Mouse (Mus musculus): ENCODE measurements around the gene Smo.

The Smo gene

DNA sequence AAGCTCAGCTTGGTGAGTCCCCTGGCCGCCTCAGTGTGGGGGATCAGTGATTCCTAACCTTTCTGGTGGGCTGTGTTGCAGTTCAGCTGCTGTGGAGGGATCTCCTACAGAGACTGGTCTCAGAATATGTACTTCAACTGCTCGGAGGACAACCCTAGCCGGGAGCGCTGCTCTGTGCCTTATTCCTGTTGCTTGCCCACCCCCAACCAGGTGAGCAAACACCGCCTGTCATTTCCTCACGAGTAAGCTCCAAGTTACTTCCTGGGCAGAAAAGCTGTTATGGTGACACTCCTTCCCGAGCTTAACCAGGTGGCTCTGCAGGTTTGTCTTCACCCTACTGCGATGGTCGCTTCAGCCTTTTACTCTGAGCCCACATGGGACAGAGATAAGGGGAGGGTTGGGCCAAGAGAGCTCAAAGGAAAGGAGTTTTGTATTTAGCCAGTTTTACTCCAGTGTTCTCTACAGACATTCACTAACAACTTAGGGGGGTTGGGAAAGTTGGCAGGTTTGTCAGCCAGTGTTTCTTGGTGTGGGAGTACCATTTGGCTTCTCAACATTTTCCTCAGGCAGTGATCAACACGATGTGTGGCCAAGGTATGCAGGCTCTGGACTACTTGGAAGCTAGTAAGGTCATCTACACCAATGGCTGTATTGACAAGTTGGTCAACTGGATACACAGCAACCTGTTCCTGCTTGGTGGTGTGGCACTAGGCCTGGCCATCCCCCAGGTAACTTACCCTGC lies 18.5 kb upstream of the Smo start:
- POLR2A ChIA-PET = interaction anchor here in 3 of 4 experiments (0.6 to 4.7 kb wide), 13 partner anchors 14 to 559 kb away, joined by 3 to 50 read pairs (median 3); partner anchors contain the start of gene Smo (in 2 of the 3)

DNA sequence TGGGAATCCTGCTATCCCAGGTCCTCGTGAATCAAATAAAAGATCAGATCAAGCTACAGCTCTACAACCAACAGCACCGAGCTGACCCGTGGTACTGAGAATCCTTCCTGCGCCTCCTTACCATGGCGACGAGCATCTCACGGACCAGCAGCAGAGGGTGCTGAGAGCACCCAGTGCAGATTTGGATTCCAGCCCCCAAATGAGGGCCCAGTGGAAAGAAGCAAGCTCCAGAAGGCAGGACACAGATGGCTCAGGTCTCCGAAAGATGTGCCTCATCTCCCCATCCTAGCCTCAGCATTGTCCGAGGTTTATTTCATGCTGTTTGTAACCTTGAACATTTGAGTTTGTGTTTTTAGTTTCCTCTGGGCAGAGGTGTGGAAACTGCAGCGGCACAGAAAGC lies 17.8 kb upstream of the Smo start:
- POLR2A ChIA-PET = interaction anchor here in 3 of 4 experiments (0.5 to 4.7 kb wide), 11 partner anchors 13 to 558 kb away, joined by 3 to 50 read pairs (median 5); partner anchors contain the start of gene Smo (in 2 of the 3)
- CTCF ChIA-PET = interaction anchor here in 2 of 4 experiments (0.6 to 1.0 kb wide), 3 partner anchors 22 to 494 kb away, joined by 3 to 4 read pairs (median 3); no protein-coding TSS in a partner anchor

More for the DNA sequence above, 18.5 kb upstream of the Smo start:
- CTCF ChIA-PET = interaction anchor here in 2 of 4 experiments (0.5 to 0.7 kb wide), 4 partner anchors 9 to 294 kb away, joined by 3 to 9 read pairs (median 6); no protein-coding TSS in a partner anchor

- ChIA-PET POLR2A (interaction anchor here in 3 of 4 experiments (0.5 to 4.7 kb wide), 12 partner anchors 12 to 328 kb away, joined by 3 to 50 read pairs (median 5); partner anchors contain the start of gene Smo (in 2 of the 3)), CTCF (interaction anchor here in 3 of 4 experiments (0.6 to 1.3 kb wide), 4 partner anchors 23 to 493 kb away, joined by 3 to 4 read pairs (median 3); no protein-coding TSS in a partner anchor)
Measured at GRCm38 (mm10) chr6:29717952-29718521, 17.3 kb upstream of the Smo start.

DNA sequence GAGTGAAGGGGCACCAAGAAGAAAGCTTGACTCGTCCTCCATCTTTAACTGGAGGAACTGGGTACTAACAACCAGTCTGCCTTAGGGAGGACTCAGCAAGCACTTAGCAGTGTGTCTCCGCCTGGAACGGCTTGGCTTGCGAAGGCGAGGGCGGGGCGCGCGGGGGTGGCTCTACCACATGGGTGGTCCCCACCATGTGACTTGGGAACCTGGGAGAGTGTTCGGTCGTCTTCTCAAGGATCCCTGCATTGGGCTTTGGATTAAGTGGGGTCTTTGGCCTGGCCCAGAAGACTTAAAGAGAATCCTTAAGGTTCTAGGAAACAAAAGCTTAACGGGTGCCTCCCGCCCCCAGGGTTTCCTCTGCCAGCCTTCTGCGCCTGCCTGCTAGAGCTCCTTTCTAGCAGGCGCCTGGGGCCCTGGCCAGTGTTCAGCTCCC lies 16.4 kb upstream of the Smo start:
- POLR2A ChIA-PET = interaction anchor here (0.6 to 4.7 kb wide), 19 partner anchors 10 to 548 kb away, joined by 3 to 50 read pairs (median 3); partner anchors contain the start of gene Smo (in 3 of the 4)
- CTCF ChIA-PET = interaction anchor here in 3 of 4 experiments (0.7 to 1.7 kb wide), 4 partner anchors 39 to 125 kb away, joined by 3 to 7 read pairs (median 4); no protein-coding TSS in a partner anchor

DNA sequence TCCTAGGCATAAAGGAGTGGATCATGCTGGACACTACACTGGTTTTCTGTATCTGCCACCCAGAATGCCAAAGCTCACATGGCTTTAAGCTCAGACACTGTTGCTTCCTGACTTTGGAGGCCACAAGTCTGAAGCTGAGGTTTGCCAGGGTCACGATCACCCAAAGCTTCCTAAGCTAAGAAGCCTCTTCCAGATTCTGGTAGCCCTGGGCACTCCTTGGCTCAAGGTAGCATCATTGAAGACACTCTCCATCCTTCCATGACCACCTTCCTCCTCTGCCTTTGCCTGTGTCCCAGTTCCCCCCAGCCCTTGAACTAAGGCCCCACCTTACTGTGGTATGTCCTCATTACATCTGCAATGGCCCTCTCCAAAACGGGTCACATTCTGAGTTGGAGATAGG lies 13.4 kb upstream of the Smo start:
- ChIA-PET POLR2A (interaction anchor here in 2 of 4 experiments (0.8 to 4.7 kb wide), 5 partner anchors 14 to 52 kb away, joined by 3 to 50 read pairs (median 4); partner anchors contain the start of gene Smo (in 2 of the 2)), CTCF (interaction anchor here in 2 of 4 experiments (0.9 to 1.6 kb wide), 4 partner anchors 10 to 36 kb away, joined by 3 to 6 read pairs (median 4); no protein-coding TSS in a partner anchor)

DNA sequence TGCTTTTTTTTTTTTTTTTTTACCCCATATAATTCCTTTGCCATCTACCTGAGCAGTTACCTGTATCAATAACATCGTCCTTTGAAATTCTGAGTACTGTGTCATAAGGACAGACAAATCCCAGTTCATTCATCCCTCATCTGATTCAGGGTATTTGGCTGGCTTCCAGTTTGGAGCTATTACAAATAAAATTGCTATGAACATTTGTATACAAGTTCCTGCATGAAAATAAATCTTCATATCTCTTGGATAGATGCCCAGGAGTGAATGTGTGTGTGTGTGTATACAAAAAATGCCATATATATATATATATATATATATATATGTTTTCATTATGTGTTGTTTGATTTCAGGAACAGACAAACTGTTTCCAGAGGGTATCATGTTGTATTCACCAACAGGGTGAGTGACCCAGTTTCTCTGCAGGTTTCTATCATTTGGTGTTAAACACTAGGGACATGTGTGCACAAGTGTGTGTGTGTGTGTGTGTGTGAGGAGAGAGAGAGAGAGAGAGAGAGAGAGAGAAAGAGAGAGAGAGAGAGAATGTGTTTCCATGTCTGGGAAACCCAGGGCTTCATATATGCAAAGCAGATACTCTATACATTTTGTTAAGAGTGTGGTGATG lies 8.6 kb upstream of the Smo start:
- ChIA-PET POLR2A (interaction anchor here in 3 of 4 experiments (0.6 to 3.0 kb wide), 7 partner anchors 9 to 190 kb away, joined by 3 to 10 read pairs (median 4); partner anchors contain the start of genes Smo (in 2 of the 3) and Strip2 (in 1 of the 3)), CTCF (interaction anchor here in 2 of 4 experiments (0.6 kb wide), 2 partner anchors 10 to 1330 kb away, joined by 3 to 9 read pairs; no protein-coding TSS in a partner anchor)

DNA sequence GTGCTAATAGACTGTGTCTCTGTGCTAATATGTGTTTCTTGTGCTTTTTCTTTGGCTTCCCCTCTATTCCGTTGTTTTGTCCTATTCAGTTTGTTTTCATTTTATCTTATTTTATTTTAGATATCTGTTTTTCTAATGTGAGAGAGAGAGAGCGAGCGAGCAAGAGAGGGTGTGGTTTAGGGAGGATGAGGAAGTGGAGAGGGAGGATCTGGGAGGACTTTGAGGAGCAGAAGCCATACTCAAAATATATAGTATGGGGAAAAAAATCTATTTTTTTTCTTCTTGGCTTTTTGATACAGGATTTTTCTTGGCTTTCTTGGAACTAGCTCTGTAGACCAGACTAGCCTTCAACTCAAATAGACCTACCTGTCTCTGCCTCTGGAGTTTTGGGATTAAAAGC lies 7.3 kb upstream of the Smo start:
- CTCF ChIA-PET = no interaction called here
- POLR2A ChIA-PET = interaction anchor here in 2 of 4 experiments (0.9 to 1.2 kb wide), 2 partner anchors 9 to 11 kb away, joined by 3 to 4 read pairs; no protein-coding TSS in a partner anchor

- ChIA-PET CTCF (interaction anchor here in 1 of 4 experiments (1.3 kb wide), 1 partner anchor 18 kb away, joined by 3 read pairs; no protein-coding TSS in a partner anchor), POLR2A (interaction anchor here in 2 of 4 experiments (0.7 to 1.3 kb wide), 2 partner anchors 10 to 11 kb away, joined by 3 to 4 read pairs; no protein-coding TSS in a partner anchor)
Measured at GRCm38 (mm10) chr6:29729491-29729890, 5.8 kb upstream of the Smo start.

GRCm38 (mm10) chr6:29735689-29736451 lies 567 bp downstream of the Smo start:
- CTCF ChIA-PET = interaction anchor here in 3 of 4 experiments (0.5 to 2.5 kb wide), 8 partner anchors 23 to 124 kb away, joined by 3 to 9 read pairs (median 4); no protein-coding TSS in a partner anchor
- POLR2A ChIA-PET = interaction anchor here (0.5 to 6.6 kb wide), 64 partner anchors 9 to 1338 kb away, joined by 3 to 50 read pairs (median 4); partner anchors contain the start of genes Strip2 (in 3 of the 4), Tspan33 (in 3 of the 4), Calu (in 2 of the 4) and Ahcyl2 (in 1 of the 4)

GRCm38 (mm10) chr6:29736610-29737458 lies 1.5 kb downstream of the Smo start:
- ChIA-PET CTCF (interaction anchor here in 3 of 4 experiments (0.5 to 2.5 kb wide), 5 partner anchors 22 to 123 kb away, joined by 3 to 9 read pairs (median 4); no protein-coding TSS in a partner anchor), POLR2A (interaction anchor here (0.5 to 6.6 kb wide), 35 partner anchors 9 to 1257 kb away, joined by 3 to 50 read pairs (median 4); partner anchors contain the start of genes Strip2 (in 2 of the 4), Tspan33 (in 2 of the 4) and Ahcyl2 (in 1 of the 4))

- ChIA-PET POLR2A (interaction anchor here in 1 of 4 experiments (1.3 to 1.9 kb wide), 3 partner anchors 9 to 33 kb away, joined by 3 to 5 read pairs (median 4); partner anchors contain the start of gene Smo), CTCF (interaction anchor here in 1 of 4 experiments (0.5 kb wide), 1 partner anchor 223 kb away, joined by 5 read pairs; no protein-coding TSS in a partner anchor)
Measured at GRCm38 (mm10) chr6:29751466-29752152, 16.3 kb downstream of the Smo start.

DNA sequence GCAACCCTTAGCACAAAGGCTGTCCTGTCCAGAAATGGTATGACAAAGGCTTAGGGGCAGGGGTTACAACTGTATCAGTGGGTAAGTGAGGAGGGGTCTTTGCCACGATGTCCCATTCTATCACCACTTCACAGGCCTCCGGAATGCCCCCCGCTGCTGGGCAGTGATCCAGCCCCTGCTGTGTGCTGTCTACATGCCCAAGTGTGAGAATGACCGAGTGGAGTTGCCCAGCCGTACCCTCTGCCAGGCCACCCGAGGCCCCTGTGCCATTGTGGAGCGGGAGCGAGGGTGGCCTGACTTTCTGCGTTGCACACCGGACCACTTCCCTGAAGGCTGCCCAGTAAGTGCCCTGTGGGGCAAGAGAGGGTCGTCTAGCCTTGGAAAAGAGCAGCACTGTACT lies 18.0 kb downstream of the Smo start:
- POLR2A ChIA-PET = no interaction called here
- CTCF ChIA-PET = no interaction called here

- POLR2A ChIA-PET = interaction anchor here in 1 of 4 experiments (1.9 kb wide), 1 partner anchor 21 kb away, joined by 4 read pairs; the partner anchor contains the start of gene Smo
- CTCF ChIA-PET = interaction anchor here in 2 of 4 experiments (1.0 to 1.8 kb wide), 2 partner anchors 44 kb away, joined by 3 to 6 read pairs; no protein-coding TSS in a partner anchor
Measured at GRCm38 (mm10) chr6:29756001-29756400, 20.7 kb downstream of the Smo start.

- ChIA-PET POLR2A (interaction anchor here in 3 of 4 experiments (0.8 to 2.6 kb wide), 5 partner anchors 11 to 174 kb away, joined by 3 to 12 read pairs (median 5); partner anchors contain the start of genes Ahcyl2 (in 2 of the 3) and Smo (in 2 of the 3)), CTCF (interaction anchor here in 2 of 4 experiments (0.6 to 1.8 kb wide), 3 partner anchors 45 to 360 kb away, joined by 3 to 12 read pairs (median 6); no protein-coding TSS in a partner anchor)
Measured at GRCm38 (mm10) chr6:29756476-29756875, 21.2 kb downstream of the Smo start.

GRCm38 (mm10) chr6:29758417-29758816 lies 23.1 kb downstream of the Smo start:
- ChIA-PET CTCF (interaction anchor here (0.5 to 1.8 kb wide), 40 partner anchors 8 to 617 kb away, joined by 3 to 13 read pairs (median 4); partner anchors contain the start of genes Smo (in 2 of the 4) and Ahcyl2 (in 1 of the 4)), POLR2A (interaction anchor here in 3 of 4 experiments (0.6 to 2.6 kb wide), 24 partner anchors 9 to 446 kb away, joined by 3 to 12 read pairs (median 3); partner anchors contain the start of genes Smo (in 3 of the 3) and Ahcyl2 (in 2 of the 3))
